Mouse (Mus musculus): ENCODE data around the gene Gcnt3.
A peak's percentile ranks its signal among the peaks of the same experiment; 100 is the strongest.

Gcnt3 gene

GRCm38 (mm10) chr9:70003516-70003915 is 34.4 kb downstream of the Gcnt3 start:
- DNase-seq (ENCODE audit: low spot score) = no peak

- DNase-seq (ENCODE audit: low spot score) = no peak
Observed at GRCm38 (mm10) chr9:69999318-69999717, 38.6 kb downstream of the Gcnt3 start.

- DNase-seq (ENCODE audit: low spot score) = no peak
Observed at GRCm38 (mm10) chr9:69994547-69994946, 43.3 kb downstream of the Gcnt3 start.

GRCm38 (mm10) chr9:69993479-69993878 is 44.4 kb downstream of the Gcnt3 start:
- DNase-seq (ENCODE audit: low spot score) = no peak

- DNase-seq (ENCODE audit: low spot score) = no peak
Observed at GRCm38 (mm10) chr9:69992841-69993277, 45.0 kb downstream of the Gcnt3 start.

- no peak for DNase-seq (ENCODE audit: low spot score)
Observed at GRCm38 (mm10) chr9:69990346-69990745, 47.5 kb downstream of the Gcnt3 start.

- peak; percentile 96 for DNase-seq (ENCODE audit: low spot score)
Observed at GRCm38 (mm10) chr9:69989303-69990121, 48.4 kb downstream of the Gcnt3 start, which contains the start of gene Bnip2. Gene Bnip2 (plus strand): TSS chr9:69989466.

GRCm38 (mm10) chr9:69988706-69989302 is 49.1 kb downstream of the Gcnt3 start:
- no peak for DNase-seq (ENCODE audit: low spot score)

GRCm38 (mm10) chr9:69987579-69987978 is 50.3 kb downstream of the Gcnt3 start:
- peak; percentile 79 for DNase-seq (ENCODE audit: low spot score)

GRCm38 (mm10) chr9:69986571-69986970 is 51.3 kb downstream of the Gcnt3 start:
- no peak for DNase-seq (ENCODE audit: low spot score)

- DNase-seq (ENCODE audit: low spot score) = no peak
Observed at GRCm38 (mm10) chr9:69986063-69986462, 51.8 kb downstream of the Gcnt3 start.

- no peak for DNase-seq (ENCODE audit: low spot score)
Observed at GRCm38 (mm10) chr9:69985526-69985925, 52.4 kb downstream of the Gcnt3 start.

Measured in adipocyte (in vitro differentiated cells).